Mouse (Mus musculus) thymus, adult 2 months (tissue): ENCODE results near the gene Mtmr3. TPM values are rescaled to one million over a fixed set of nuclear protein-coding genes. Genes with fewer than 3 reads are reported as not detected.
"Not testable (repeated sequence)": the region's sequence is repeated elsewhere in the genome, so short reads cannot be mapped to it uniquely, and the experiment has no call there.

Experiments
- DNase-seq: peaks from one replicate; pipeline ENCODE4 v3.0.0; 2021
- H3K27ac ChIP-seq: fragments of 200-500 bp; 2 replicates; pipeline ENCODE4 v1.5.1; 2012; ENCODE audit warnings: low read length, control low read depth; ENCODE audit not compliant: control insufficient read depth, insufficient read depth
- H3K27me3 ChIP-seq: fragments of 200-500 bp; 2 replicates; pipeline ENCODE4 v1.6.1; 2012; ENCODE audit warnings: mild to moderate bottlenecking, low read length, moderate library complexity, mixed read lengths; ENCODE audit not compliant: control insufficient read depth, insufficient read depth
- H3K36me3 ChIP-seq: fragments of 200-500 bp; 2 replicates; pipeline ENCODE4 v1.6.1; 2012; ENCODE audit warnings: mild to moderate bottlenecking, low read length, moderate library complexity; ENCODE audit not compliant: control insufficient read depth, insufficient read depth
- H3K4me1 ChIP-seq: fragments of 200-500 bp; replicated peaks from 2 replicates; pipeline ENCODE4 v1.6.1; 2012; ENCODE audit warnings: low read length; ENCODE audit not compliant: control insufficient read depth, insufficient read depth
- H3K4me3 ChIP-seq: fragments of 200-500 bp; 2 replicates; pipeline ENCODE4 v1.5.1; 2012; ENCODE audit warnings: mild to moderate bottlenecking, low read length, control low read depth, moderate library complexity; ENCODE audit not compliant: control insufficient read depth, insufficient read depth
- CTCF ChIP-seq: fragments of 200-500 bp; IDR thresholded peaks from 2 replicates; pipeline ENCODE4 v1.5.1; 2012; ENCODE audit warnings: mild to moderate bottlenecking, control low read depth, low read length, moderate library complexity, borderline replicate concordance; ENCODE audit not compliant: control insufficient read depth, poor library complexity, insufficient read depth; ENCODE audit errors: extremely low read depth
- POLR2A ChIP-seq: fragments of 200-500 bp; IDR thresholded peaks from 2 replicates; pipeline ENCODE4 v1.6.1; 2012; ENCODE audit warnings: mild to moderate bottlenecking, low read length, control low read depth, moderate library complexity; ENCODE audit not compliant: control insufficient read depth, poor library complexity, insufficient read depth; ENCODE audit errors: extremely low read depth
- WGBS: fragments of 180-500 bp; shearing (Covaris S2); methylation state at CpG from one replicate; pipeline ENCODE4 v1.1.7; 2018; 5-methylcytosine and 5-hydroxymethylcytosine counted together
- polyA plus RNA-seq: library from polyadenylated mRNA; depleted of rRNA; stranded (reverse); fragments of >200 nt; gene quantifications from 2 replicates; pipeline ENCODE4 v1.2.3, GENCODE M21; 2012

The Mtmr3 gene
- polyA plus RNA-seq, 1 experiment: 55.9 TPM

- DNase-seq: no peak
- Histone ChIP-seq H3K27me3 (no peaks in the 10 kb centered on the region), H3K4me1 (0 out of 2 replicates have a peak, but pooled peaks cover 4% of the 10 kb centered on the region), H3K27ac (no peak overlapping the region), H3K4me3 (no peak overlapping the region), H3K36me3 (0 out of 2 replicates have a peak, but pooled peaks cover 4% of the 10 kb centered on the region)
- 66% methylated on average over 4 of the region's 4 CpGs for WGBS
- TF ChIP-seq CTCF (no peak), POLR2A (no peak)
These were observed 2.9 kb downstream of the Mtmr3 start for GRCm38 (mm10) chr11:4591811-4592210.

GRCm38 (mm10) chr11:4578682-4579081, 16.0 kb downstream of the Mtmr3 start:
- Histone ChIP-seq H3K36me3 (no peaks in the 10 kb centered on the region), H3K4me1 (no peaks in the 10 kb centered on the region), H3K27ac (no peak overlapping the region), H3K27me3 (no peaks in the 10 kb centered on the region), H3K4me3 (no peak overlapping the region)
- no peak for TF ChIP-seq POLR2A
- no peak for TF ChIP-seq CTCF
- no peak for DNase-seq
- 93% methylated on average over 2 of the region's 2 CpGs for WGBS

GRCm38 (mm10) chr11:4577079-4577478, 17.6 kb downstream of the Mtmr3 start:
- Histone ChIP-seq H3K27me3 (no peaks in the 10 kb centered on the region), H3K36me3 (no peaks in the 10 kb centered on the region), H3K4me3 (no peak overlapping the region), H3K4me1 (no peaks in the 10 kb centered on the region), H3K27ac (no peak overlapping the region)
- DNase-seq: no peak
- WGBS: 91% methylated on average over 2 of the region's 2 CpGs
- TF ChIP-seq CTCF (no peak), POLR2A (no peak)

- not testable (repeated sequence) for H3K27me3 ChIP-seq, H3K36me3 ChIP-seq, DNase-seq, H3K27ac ChIP-seq, H3K4me1 ChIP-seq, H3K4me3 ChIP-seq
- 95% methylated on average over 2 of the region's 2 CpGs for WGBS
These were observed 18.5 kb downstream of the Mtmr3 start for GRCm38 (mm10) chr11:4576090-4576732.

GRCm38 (mm10) chr11:4571491-4571901, 23.2 kb downstream of the Mtmr3 start:
- H3K27me3 ChIP-seq: no peaks in the 10 kb centered on the region
- H3K4me3 ChIP-seq: no peak overlapping the region
- TF ChIP-seq CTCF: no peak
- TF ChIP-seq POLR2A: no peak
- no peaks in the 10 kb centered on the region for H3K36me3 ChIP-seq
- 92% methylated on average over 4 of the region's 4 CpGs for WGBS
- H3K27ac ChIP-seq: no peak overlapping the region
- H3K4me1 ChIP-seq: no peaks in the 10 kb centered on the region
- no peak for DNase-seq

- Histone ChIP-seq H3K4me3 (no peak overlapping the region), H3K27me3 (no peaks in the 10 kb centered on the region), H3K27ac (no peak overlapping the region), H3K36me3 (no peaks in the 10 kb centered on the region), H3K4me1 (no peaks in the 10 kb centered on the region)
- DNase-seq: no peak
- WGBS: 92% methylated on average over 6 of the region's 6 CpGs
- TF ChIP-seq POLR2A: no peak
- no peak for TF ChIP-seq CTCF
These were observed 28.3 kb downstream of the Mtmr3 start for GRCm38 (mm10) chr11:4566333-4566732.

- no peak for DNase-seq
- no peaks in the 10 kb centered on the region for H3K36me3 ChIP-seq
- no peak overlapping the region for H3K27ac ChIP-seq
- no peak overlapping the region for H3K4me3 ChIP-seq
- no peak for TF ChIP-seq POLR2A
- no peak for TF ChIP-seq CTCF
- no peaks in the 10 kb centered on the region for H3K4me1 ChIP-seq
- 93% methylated on average over 2 of the region's 2 CpGs for WGBS
- H3K27me3 ChIP-seq: no peaks in the 10 kb centered on the region
These were observed 29.1 kb downstream of the Mtmr3 start for GRCm38 (mm10) chr11:4565545-4565944.
